Mouse (Mus musculus) stomach, postnatal 0 days (tissue): ENCODE results near the gene Cdh4.
A peak's percentile ranks its signal among the peaks of the same experiment; 100 is the strongest.

Experiments used
- CTCF ChIP-seq: IDR thresholded peaks from 2 replicates; pipeline ENCODE4 v1.5.1; 2016; ENCODE audit warnings: antibody characterized with exemption, low read depth, mild to moderate bottlenecking, moderate library complexity
- EP300 ChIP-seq: optimal IDR thresholded peaks from 2 replicates; pipeline ENCODE3; 2016; ENCODE audit warnings: antibody characterized with exemption

- TF ChIP-seq CTCF: peak; percentile 72
- no peak for TF ChIP-seq EP300
Observed at GRCm38 (mm10) chr2:179877551-179878215, 435.5 kb downstream of the Cdh4 start.
